Mouse (Mus musculus) cerebellum, postnatal 10 days (tissue): ENCODE measurements at regions not wholly inside any gene's neighbourhood (a gene's known extent, or its start where the extent isn't known, plus 50 kb on each side); places are given as distances from the start of the nearest gene placed in this dataset.

Experiments
- DNase-seq, 2 experiments: peaks; one replicate each; pipeline ENCODE4 v3.0.0; 2021; ENCODE audit warnings: mixed read lengths in 2 of 2

- DNase-seq: no peak
These were observed 1184.2 kb downstream of the 4930447A16Rik start for GRCm38 (mm10) chr15:38609522-38609921.
